Mouse (Mus musculus): ENCODE measurements at regions not wholly inside any gene's neighbourhood (a gene's known extent, or its start where the extent isn't known, plus 50 kb on each side); places are given as distances from the start of the nearest gene placed in this dataset.

GRCm38 (mm10) chr7:71264115-71264514, 87.2 kb downstream of the Gm10295 start:
- Histone ChIP-seq H3K79me2 (ENCODE audit: control insufficient read depth, insufficient read depth, low read length) (no peaks in the 10 kb centered on the region), H3K27ac (replicated peaks; ENCODE audit: insufficient read depth, low read depth, low read length) (peak overlapping the region; percentile 20; the same call in 1 of the 2 replicates), H3K36me3 (ENCODE audit: control insufficient read depth, insufficient read depth, low read length) (no peaks in the 10 kb centered on the region), H3K27me3 (ENCODE audit: control insufficient read depth, insufficient read depth, low read length) (no peaks in the 10 kb centered on the region), H3K9ac (ENCODE audit: low read depth, low read length) (no peak overlapping the region), H3K4me1 (ENCODE audit: control insufficient read depth, insufficient read depth, low read length) (peaks cover 7% of the 10 kb centered on the region; the same call in 1 of the 2 replicates), H3K4me3 (ENCODE audit: insufficient read depth, low read depth, low read length) (no peak overlapping the region)
- TF ChIP-seq POLR2A (IDR thresholded peaks at IDR 0.05; ENCODE audit: extremely low read depth, insufficient read depth, low read length), result no peak
- TF ChIP-seq CTCF (IDR thresholded peaks at IDR 0.05; ENCODE audit: low read depth, low read length), result no peak
- WGBS, result 14% methylated on average over 1 of the region's 1 CpGs
- DNase-seq (ENCODE audit: extremely low read depth, low read depth, low spot score), result peak; percentile 85

GRCm38 (mm10) chr7:71249669-71250068, 101.6 kb downstream of the Gm10295 start:
- TF ChIP-seq CTCF (IDR thresholded peaks at IDR 0.05; ENCODE audit: low read depth, low read length) (no peak), POLR2A (IDR thresholded peaks at IDR 0.05; ENCODE audit: extremely low read depth, insufficient read depth, low read length) (no peak)
- no peaks in the 10 kb centered on the region for H3K36me3 ChIP-seq (ENCODE audit: control insufficient read depth, insufficient read depth, low read length)
- WGBS, result 82% methylated on average over 2 of the region's 2 CpGs
- no peaks in the 10 kb centered on the region for H3K4me1 ChIP-seq (ENCODE audit: control insufficient read depth, insufficient read depth, low read length)
- no peak overlapping the region for H3K27ac ChIP-seq (replicated peaks; ENCODE audit: insufficient read depth, low read depth, low read length)
- no peaks in the 10 kb centered on the region for H3K27me3 ChIP-seq (ENCODE audit: control insufficient read depth, insufficient read depth, low read length)
- no peaks in the 10 kb centered on the region for H3K79me2 ChIP-seq (ENCODE audit: control insufficient read depth, insufficient read depth, low read length)
- no peak overlapping the region for H3K4me3 ChIP-seq (ENCODE audit: insufficient read depth, low read depth, low read length)
- DNase-seq (ENCODE audit: extremely low read depth, low read depth, low spot score), result no peak
- no peak overlapping the region for H3K9ac ChIP-seq (ENCODE audit: low read depth, low read length)

- no peaks in the 10 kb centered on the region for H3K79me2 ChIP-seq (ENCODE audit: control insufficient read depth, insufficient read depth, low read length)
- H3K4me3 ChIP-seq (ENCODE audit: insufficient read depth, low read depth, low read length), result no peak overlapping the region
- H3K4me1 ChIP-seq (ENCODE audit: control insufficient read depth, insufficient read depth, low read length), result no peaks in the 10 kb centered on the region
- TF ChIP-seq POLR2A (IDR thresholded peaks at IDR 0.05; ENCODE audit: extremely low read depth, insufficient read depth, low read length) (no peak), CTCF (IDR thresholded peaks at IDR 0.05; ENCODE audit: low read depth, low read length) (no peak)
- no peaks in the 10 kb centered on the region for H3K27me3 ChIP-seq (ENCODE audit: control insufficient read depth, insufficient read depth, low read length)
- no peak overlapping the region for H3K27ac ChIP-seq (replicated peaks; ENCODE audit: insufficient read depth, low read depth, low read length)
- WGBS, result 53% methylated on average over 5 of the region's 5 CpGs
- no peak overlapping the region for H3K9ac ChIP-seq (ENCODE audit: low read depth, low read length)
- H3K36me3 ChIP-seq (ENCODE audit: control insufficient read depth, insufficient read depth, low read length), result no peaks in the 10 kb centered on the region
- DNase-seq (ENCODE audit: extremely low read depth, low read depth, low spot score), result peak; percentile 14
These were observed 102.1 kb downstream of the Gm10295 start for GRCm38 (mm10) chr7:71249216-71249615.

GRCm38 (mm10) chr7:71247922-71248321, 103.4 kb downstream of the Gm10295 start:
- Histone ChIP-seq H3K4me1 (ENCODE audit: control insufficient read depth, insufficient read depth, low read length) (no peaks in the 10 kb centered on the region), H3K27me3 (ENCODE audit: control insufficient read depth, insufficient read depth, low read length) (no peaks in the 10 kb centered on the region), H3K4me3 (ENCODE audit: insufficient read depth, low read depth, low read length) (no peak overlapping the region), H3K9ac (ENCODE audit: low read depth, low read length) (no peak overlapping the region), H3K36me3 (ENCODE audit: control insufficient read depth, insufficient read depth, low read length) (no peaks in the 10 kb centered on the region), H3K27ac (replicated peaks; ENCODE audit: insufficient read depth, low read depth, low read length) (no peak overlapping the region), H3K79me2 (ENCODE audit: control insufficient read depth, insufficient read depth, low read length) (no peaks in the 10 kb centered on the region)
- 83% methylated on average over 5 of the region's 5 CpGs for WGBS
- no peak for TF ChIP-seq CTCF (IDR thresholded peaks at IDR 0.05; ENCODE audit: low read depth, low read length)
- no peak for TF ChIP-seq POLR2A (IDR thresholded peaks at IDR 0.05; ENCODE audit: extremely low read depth, insufficient read depth, low read length)
- no peak for DNase-seq (ENCODE audit: extremely low read depth, low read depth, low spot score)

- H3K79me2 ChIP-seq (ENCODE audit: control insufficient read depth, insufficient read depth, low read length), result no peaks in the 10 kb centered on the region
- no peaks in the 10 kb centered on the region for H3K4me1 ChIP-seq (ENCODE audit: control insufficient read depth, insufficient read depth, low read length)
- H3K4me3 ChIP-seq (ENCODE audit: insufficient read depth, low read depth, low read length), result no peak overlapping the region
- WGBS, result 67% methylated on average over 2 of the region's 2 CpGs
- TF ChIP-seq CTCF (IDR thresholded peaks at IDR 0.05; ENCODE audit: low read depth, low read length), result no peak
- no peak for TF ChIP-seq POLR2A (IDR thresholded peaks at IDR 0.05; ENCODE audit: extremely low read depth, insufficient read depth, low read length)
- H3K27me3 ChIP-seq (ENCODE audit: control insufficient read depth, insufficient read depth, low read length), result no peaks in the 10 kb centered on the region
- H3K27ac ChIP-seq (replicated peaks; ENCODE audit: insufficient read depth, low read depth, low read length), result no peak overlapping the region
- no peaks in the 10 kb centered on the region for H3K36me3 ChIP-seq (ENCODE audit: control insufficient read depth, insufficient read depth, low read length)
- no peak overlapping the region for H3K9ac ChIP-seq (ENCODE audit: low read depth, low read length)
- no peak for DNase-seq (ENCODE audit: extremely low read depth, low read depth, low spot score)
These were observed 108.8 kb downstream of the Gm10295 start for GRCm38 (mm10) chr7:71242379-71242911.

GRCm38 (mm10) chr7:71239207-71239606, 112.1 kb downstream of the Gm10295 start:
- H3K27ac ChIP-seq (replicated peaks; ENCODE audit: insufficient read depth, low read depth, low read length), result no peak overlapping the region
- no peaks in the 10 kb centered on the region for H3K27me3 ChIP-seq (ENCODE audit: control insufficient read depth, insufficient read depth, low read length)

More at GRCm38 (mm10) chr7:71239207-71239606, 112.1 kb downstream of the Gm10295 start:
- no peak overlapping the region for H3K9ac ChIP-seq (ENCODE audit: low read depth, low read length)
- no peak for TF ChIP-seq POLR2A (IDR thresholded peaks at IDR 0.05; ENCODE audit: extremely low read depth, insufficient read depth, low read length)
- H3K4me3 ChIP-seq (ENCODE audit: insufficient read depth, low read depth, low read length), result no peak overlapping the region
- no peaks in the 10 kb centered on the region for H3K36me3 ChIP-seq (ENCODE audit: control insufficient read depth, insufficient read depth, low read length)
- H3K79me2 ChIP-seq (ENCODE audit: control insufficient read depth, insufficient read depth, low read length), result no peaks in the 10 kb centered on the region
- WGBS, result 69% methylated on average over 3 of the region's 3 CpGs
- no peak for DNase-seq (ENCODE audit: extremely low read depth, low read depth, low spot score)
- no peaks in the 10 kb centered on the region for H3K4me1 ChIP-seq (ENCODE audit: control insufficient read depth, insufficient read depth, low read length)
